Comparison of ENCODE assay signal across 8 mouse cellular contexts in genomic region chr6:125164672-125165327, GRCm38 (mm10). TPM values are rescaled to one million over a fixed set of nuclear protein-coding genes. Genes with fewer than 3 reads are reported as not detected.
DNase-seq lines count a peak whose midpoint lies in the region; ATAC-seq lines count a peak whose summit lies in the region.

No protein-coding gene starts in this region.

- H3K36me3 ChIP-seq in neural tube, embryonic 12.5 days = peaks cover 58% of the 10 kb centered on the region

- H3K9ac ChIP-seq in neural tube, embryonic 12.5 days = peak overlapping the region; percentile 98

- no peaks in the 10 kb centered on the region for H3K9me3 ChIP-seq in neural tube, embryonic 12.5 days

- DNase-seq in A20 (ENCODE audit: low read depth, low spot score) (peak; percentile 60), WW6 (ENCODE audit: low read depth, low spot score) (peak; percentile 73)
- DNase-seq in embryo, embryonic 11.5 days (ENCODE audit: low read depth, low spot score) = peak; percentile 74
- peak; percentile 63 to 64 for DNase-seq in heart, adult 9 months (ENCODE audit: low spot score in 2 of 2)
- peak; percentile 73 for DNase-seq in kidney, adult 9 months
- DNase-seq in lung, adult 18-20 months = peak; percentile 74 to 77
- peak; percentile 78 for DNase-seq in thymus, postnatal 4 days

- H3K4me3 ChIP-seq in neural tube, embryonic 12.5 days = peak overlapping the region; percentile 96

- peak overlapping the region; percentile 85 for H3K27ac ChIP-seq in neural tube, embryonic 12.5 days

- under 1% methylated on average over 39 of the region's 39 CpGs for WGBS in neural tube, embryonic 12.5 days

- H3K27me3 ChIP-seq in neural tube, embryonic 12.5 days (replicated peaks) = no peaks in the 10 kb centered on the region

- peak; percentile 63 for ATAC-seq in neural tube, embryonic 12.5 days (ENCODE audit: low FRiP score, low read depth)

- peaks cover 42% of the 10 kb centered on the region for H3K4me1 ChIP-seq in neural tube, embryonic 12.5 days

- peak overlapping the region; percentile 72 for H3K4me2 ChIP-seq in neural tube, embryonic 12.5 days (replicated peaks)

RNA-seq across cellular contexts. Expression of gene Gapdh, which starts 1.5 kb away (rescaled TPM):
- polyA plus RNA-seq in neural tube, embryonic 12.5 days (2016; fragmentation: Nextera tagmentation; extraction: Ambion mirVana) = 1,605 and 1,721 TPM in 2 replicates

RNA-seq across cellular contexts. Expression of gene Iffo1, which starts 19.8 kb away (rescaled TPM):
- 21.9 and 22.6 TPM in 2 replicates for polyA plus RNA-seq in neural tube, embryonic 12.5 days (2016; fragmentation: Nextera tagmentation; extraction: Ambion mirVana)

RNA-seq across cellular contexts. Expression of gene Ncapd2, which starts 26.7 kb away (rescaled TPM):
- polyA plus RNA-seq in neural tube, embryonic 12.5 days (2016; fragmentation: Nextera tagmentation; extraction: Ambion mirVana) = 131 and 140 TPM in 2 replicates

RNA-seq across cellular contexts. Expression of gene Mrpl51, which starts 26.8 kb away (rescaled TPM):
- 157 and 169 TPM in 2 replicates for polyA plus RNA-seq in neural tube, embryonic 12.5 days (2016; fragmentation: Nextera tagmentation; extraction: Ambion mirVana)

RNA-seq across cellular contexts. Expression of gene Nop2, which starts 33.1 kb away (rescaled TPM):
- 53.9 and 56.3 TPM in 2 replicates for polyA plus RNA-seq in neural tube, embryonic 12.5 days (2016; fragmentation: Nextera tagmentation; extraction: Ambion mirVana)

Comparison
In these comparisons a context has a peak if more than half of its experiments do, and no peak if none do; other contexts are left out.
1. Peak in every context shown above with its lines: DNase-seq, ATAC-seq, H3K4me3 ChIP-seq and H3K27ac ChIP-seq.